Mouse (Mus musculus) left cerebral cortex, postnatal 14 days (tissue): ENCODE data around the gene Zfp423. TPM values are rescaled to one million over a fixed set of nuclear protein-coding genes. Genes with fewer than 3 reads are reported as not detected.

Source experiments
- DNase-seq, 2 experiments: peaks; one replicate each; pipeline ENCODE4 v3.0.0; 2021 to 2022; ENCODE audit warnings: low spot score in 2 of 2, mixed read lengths in 1 of 2
- intact Hi-C: fragments of 180-260 bp; cut with DNase I; formaldehyde crosslinking; loops from one replicate; pipeline ENCODE4 v1.15.1; 2025
- total RNA-seq, 2 experiments: library from RNA; stranded (reverse); gene quantifications; 2 replicates each; pipeline ENCODE4 v1.2.3; 2021

Gene Zfp423
- total RNA-seq, 2 experiments from 2014 or later: 20.4 to 27.4 TPM

- intact Hi-C loops: no loop called here
- DNase-seq: no peak
These were observed 270.2 kb downstream of the Zfp423 start for GRCm38 (mm10) chr8:87689192-87689591.

GRCm38 (mm10) chr8:87688348-87688747 is 271.0 kb downstream of the Zfp423 start:
- intact Hi-C loops: no loop called here
- DNase-seq: no peak

- intact Hi-C loops: no loop called here
- DNase-seq: no peak
These were observed 272.3 kb downstream of the Zfp423 start for GRCm38 (mm10) chr8:87686986-87687698.

GRCm38 (mm10) chr8:87686026-87686425 is 273.4 kb downstream of the Zfp423 start:
- intact Hi-C loops: no loop called here
- no peak for DNase-seq

GRCm38 (mm10) chr8:87685392-87685791 is 274.0 kb downstream of the Zfp423 start:
- intact Hi-C loops: no loop called here

GRCm38 (mm10) chr8:87682066-87682465 is 277.3 kb downstream of the Zfp423 start:
- intact Hi-C loops: no loop called here
- DNase-seq: no peak

More at GRCm38 (mm10) chr8:87685392-87685791, 274.0 kb downstream of the Zfp423 start:
- no peak for DNase-seq

GRCm38 (mm10) chr8:87680034-87680433 is 279.4 kb downstream of the Zfp423 start:
- DNase-seq: no peak
- intact Hi-C loops: no loop called here

GRCm38 (mm10) chr8:87679431-87680003 is 279.9 kb downstream of the Zfp423 start:
- intact Hi-C loops: no loop called here
- DNase-seq: no peak

GRCm38 (mm10) chr8:87675411-87675810 is 284.0 kb downstream of the Zfp423 start:
- no peak for DNase-seq
- intact Hi-C loops: no loop called here

- intact Hi-C loops: no loop called here
- no peak for DNase-seq
These were observed 285.2 kb downstream of the Zfp423 start for GRCm38 (mm10) chr8:87674157-87674556.

GRCm38 (mm10) chr8:87672214-87672613 is 287.2 kb downstream of the Zfp423 start:
- DNase-seq: no peak
- intact Hi-C loops: no loop called here

- no peak for DNase-seq
- intact Hi-C loops: no loop called here
These were observed 288.0 kb downstream of the Zfp423 start for GRCm38 (mm10) chr8:87671209-87671970.

GRCm38 (mm10) chr8:87670232-87670631 is 289.2 kb downstream of the Zfp423 start:
- no peak for DNase-seq
- intact Hi-C loops: no loop called here

- DNase-seq: no peak
- intact Hi-C loops: no loop called here
These were observed 290.7 kb downstream of the Zfp423 start for GRCm38 (mm10) chr8:87668736-87669135.

- no peak for DNase-seq
- intact Hi-C loops: no loop called here
These were observed 291.3 kb downstream of the Zfp423 start for GRCm38 (mm10) chr8:87667914-87668643.

GRCm38 (mm10) chr8:87667297-87667696 is 292.1 kb downstream of the Zfp423 start:
- DNase-seq: no peak
- intact Hi-C loops: no loop called here

- DNase-seq: no peak
- intact Hi-C loops: no loop called here
These were observed 294.1 kb downstream of the Zfp423 start for GRCm38 (mm10) chr8:87665337-87665736.

GRCm38 (mm10) chr8:87664217-87664509 is 295.2 kb downstream of the Zfp423 start:
- DNase-seq: no peak
- intact Hi-C loops: no loop called here

GRCm38 (mm10) chr8:87663349-87664216 is 295.8 kb downstream of the Zfp423 start:
- DNase-seq: peak; percentile 85 to 87
- intact Hi-C loops: no loop called here
